Mouse (Mus musculus) C2C12 (cell line): Measurements from ENCODE around the gene Nrarp.

ENCODE experiments used
- CTCF ChIP-seq: IDR thresholded peaks from one replicate; pipeline ENCODE4 v1.5.1; 2011; ENCODE audit not compliant: control insufficient read depth, insufficient read depth, insufficient read length
- MAX ChIP-seq: IDR thresholded peaks from one replicate; pipeline ENCODE4 v1.6.1; 2011; ENCODE audit warnings: mild to moderate bottlenecking, control low read depth
- MYOD1 ChIP-seq: IDR thresholded peaks from one replicate; pipeline ENCODE4 v1.6.1; 2011; ENCODE audit warnings: low read depth; ENCODE audit not compliant: control insufficient read depth, insufficient read length

GRCm38 (mm10) chr2:25149643-25150042 is 30.9 kb upstream of the Nrarp start:
- TF ChIP-seq MAX (no peak), MYOD1 (no peak), CTCF (no peak)
